Mouse (Mus musculus) inflammation-experienced regulatory T-cells, adult 6 months (primary cell): ENCODE results near the gene Aak1. TPM values are rescaled to one million over a fixed set of nuclear protein-coding genes. Genes with fewer than 3 reads are reported as not detected.
A peak's percentile ranks its signal among the peaks of the same experiment; 100 is the strongest.

Experiments
- ATAC-seq: one replicate; pipeline ENCODE4 v1.8.0; 2017
- polyA plus RNA-seq, 3 experiments: library from polyadenylated mRNA; unstranded; fragments of 100-300 nt; shearing (Covaris generic); gene quantifications; one replicate each; pipeline ENCODE4 v1.2.1; 2017

The Aak1 gene
- polyA plus RNA-seq, 3 experiments from 2014 or later = 23.9 to 27.8 (median 24.9) TPM

DNA sequence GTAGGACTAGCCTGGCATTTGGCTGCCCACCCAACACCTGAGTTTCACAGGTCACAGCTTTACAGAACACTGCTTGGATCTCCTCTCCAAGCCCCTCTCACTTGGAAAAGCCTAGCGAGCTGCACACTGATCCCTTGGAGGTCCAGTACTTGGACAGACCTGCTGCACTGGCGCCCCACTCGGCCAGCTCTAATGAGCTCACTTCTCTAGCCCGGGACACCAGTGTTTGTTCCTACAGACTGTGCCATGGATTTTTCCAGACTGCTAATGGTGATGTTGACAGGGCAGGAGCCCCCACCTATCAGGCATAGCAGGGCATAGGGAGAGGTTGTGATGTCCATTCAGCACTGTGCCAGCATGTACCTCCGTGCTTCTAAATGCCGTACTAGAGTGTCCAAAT is 48.2 kb downstream of the Aak1 start:
- no peak for ATAC-seq

- ATAC-seq = no peak
Measured at GRCm38 (mm10) chr6:86899053-86899452, 49.7 kb downstream of the Aak1 start.

- no peak for ATAC-seq
Measured at GRCm38 (mm10) chr6:86899965-86900364, 50.6 kb downstream of the Aak1 start.

- peak; percentile 43 for ATAC-seq
Measured at GRCm38 (mm10) chr6:86900546-86900945, 51.2 kb downstream of the Aak1 start.

GRCm38 (mm10) chr6:86905500-86905899 is 56.2 kb downstream of the Aak1 start:
- no peak for ATAC-seq

- no peak for ATAC-seq
Measured at GRCm38 (mm10) chr6:86907191-86907590, 57.9 kb downstream of the Aak1 start.

- ATAC-seq = no peak
Measured at GRCm38 (mm10) chr6:86908561-86909150, 59.3 kb downstream of the Aak1 start.

DNA sequence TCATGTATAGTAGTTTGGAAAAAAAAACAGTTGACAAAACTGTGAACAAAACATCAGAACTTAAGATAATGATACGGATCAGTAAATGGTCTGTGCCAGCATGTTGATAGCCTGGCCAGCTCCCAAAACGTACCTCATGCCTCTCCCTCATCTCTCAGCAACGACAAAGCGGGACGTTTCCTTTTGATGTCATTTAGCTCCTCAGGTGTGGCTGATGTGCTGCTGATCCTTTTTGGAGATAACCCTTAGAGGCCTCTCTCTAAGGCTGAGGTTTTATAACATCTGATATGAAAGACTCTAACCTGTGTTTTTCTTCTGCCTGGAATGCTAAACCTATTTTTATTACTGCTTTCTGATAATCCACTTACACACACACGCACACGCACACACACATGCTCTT is 60.6 kb downstream of the Aak1 start:
- peak; percentile 78 for ATAC-seq

GRCm38 (mm10) chr6:86916157-86916820 is 67.0 kb downstream of the Aak1 start:
- no peak for ATAC-seq

GRCm38 (mm10) chr6:86917231-86917630 is 67.9 kb downstream of the Aak1 start:
- no peak for ATAC-seq

- ATAC-seq = no peak
Measured at GRCm38 (mm10) chr6:86918058-86918835, 68.9 kb downstream of the Aak1 start.

DNA sequence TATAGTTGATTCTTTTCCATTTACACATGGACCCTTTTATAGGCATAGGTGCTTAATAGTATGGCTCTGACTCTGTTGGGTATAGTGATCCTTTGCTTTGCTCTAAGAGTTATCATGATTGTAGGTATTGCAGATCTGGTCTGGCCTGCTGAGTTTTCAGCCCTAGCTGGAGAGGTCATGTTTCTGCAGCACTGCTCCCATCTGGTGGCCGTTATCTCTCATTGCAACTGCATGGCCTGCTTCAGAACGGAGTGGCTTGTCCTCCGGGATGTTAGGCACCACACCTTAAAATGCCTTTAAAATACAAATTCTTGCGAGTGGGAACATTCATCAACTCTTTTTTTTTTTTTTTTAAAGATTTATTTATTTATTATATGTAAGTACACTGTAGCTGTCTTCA is 72.6 kb downstream of the Aak1 start:
- peak; percentile 78 for ATAC-seq

- ATAC-seq = no peak
Measured at GRCm38 (mm10) chr6:86924746-86925145, 75.4 kb downstream of the Aak1 start.

DNA sequence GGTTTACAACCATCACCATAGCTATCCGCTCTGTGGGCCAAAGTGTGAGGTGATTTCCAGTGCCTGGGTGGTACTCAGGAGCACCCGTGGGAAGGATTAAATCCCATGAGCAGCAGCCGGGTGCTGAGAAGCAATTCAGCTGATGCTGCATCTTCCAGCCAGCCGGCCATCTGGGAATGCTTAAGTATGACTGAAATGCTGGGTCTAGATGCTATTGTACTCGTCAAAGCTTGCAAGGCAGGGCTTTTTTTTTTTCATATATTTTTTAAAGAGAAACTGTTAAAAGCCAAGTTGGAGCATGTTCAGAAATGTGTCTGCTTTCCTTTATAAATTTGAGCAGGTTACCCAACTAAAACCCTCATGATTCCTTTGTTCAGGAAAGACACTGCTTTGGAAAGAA is 85.2 kb downstream of the Aak1 start:
- ATAC-seq = no peak

GRCm38 (mm10) chr6:86939797-86940196 is 90.5 kb downstream of the Aak1 start:
- no peak for ATAC-seq

GRCm38 (mm10) chr6:86940966-86941365 is 91.6 kb downstream of the Aak1 start:
- ATAC-seq = no peak

DNA sequence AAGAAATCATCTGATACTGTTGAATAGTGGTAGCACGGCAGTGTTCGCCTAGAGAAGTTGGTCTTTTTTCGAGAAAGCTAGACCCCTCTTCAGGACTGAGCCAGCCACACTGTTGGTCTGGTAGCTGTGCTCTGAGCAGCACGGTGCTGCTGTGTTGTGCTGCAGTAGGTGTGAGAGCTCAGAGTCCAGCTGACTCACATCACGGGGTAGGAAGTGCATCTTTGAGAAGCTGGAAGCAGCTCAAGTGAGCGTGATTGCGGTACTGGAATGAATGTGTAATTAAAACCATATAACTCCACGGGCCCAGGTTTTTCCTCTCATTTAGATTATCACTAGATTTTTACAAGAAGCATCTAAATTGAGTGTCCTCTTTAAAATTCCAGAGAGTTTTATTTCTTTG is 97.8 kb downstream of the Aak1 start:
- no peak for ATAC-seq

DNA sequence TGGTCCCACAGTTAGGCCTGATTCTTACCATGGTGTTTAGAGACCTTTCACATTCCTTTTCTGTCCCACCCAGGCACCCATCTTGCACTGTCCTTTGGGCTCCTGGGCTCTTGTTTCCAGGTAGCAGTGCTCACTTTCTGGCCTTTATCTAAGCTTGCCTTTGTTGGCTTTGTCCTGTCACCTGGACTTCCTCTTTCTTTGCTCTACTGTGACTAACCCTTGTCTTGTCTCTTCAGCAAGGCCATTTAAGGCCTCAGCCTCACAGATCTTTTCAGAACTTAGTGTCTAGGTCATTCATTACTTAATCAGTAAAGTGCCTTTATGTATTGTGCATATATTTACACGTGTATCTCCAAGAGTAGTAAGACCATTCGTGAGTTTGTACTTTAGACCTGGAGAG is 99.4 kb downstream of the Aak1 start:
- no peak for ATAC-seq

GRCm38 (mm10) chr6:86950141-86950540 is 100.8 kb downstream of the Aak1 start:
- ATAC-seq = no peak

- ATAC-seq = no peak
Measured at GRCm38 (mm10) chr6:86950733-86951255, 101.5 kb downstream of the Aak1 start.

DNA sequence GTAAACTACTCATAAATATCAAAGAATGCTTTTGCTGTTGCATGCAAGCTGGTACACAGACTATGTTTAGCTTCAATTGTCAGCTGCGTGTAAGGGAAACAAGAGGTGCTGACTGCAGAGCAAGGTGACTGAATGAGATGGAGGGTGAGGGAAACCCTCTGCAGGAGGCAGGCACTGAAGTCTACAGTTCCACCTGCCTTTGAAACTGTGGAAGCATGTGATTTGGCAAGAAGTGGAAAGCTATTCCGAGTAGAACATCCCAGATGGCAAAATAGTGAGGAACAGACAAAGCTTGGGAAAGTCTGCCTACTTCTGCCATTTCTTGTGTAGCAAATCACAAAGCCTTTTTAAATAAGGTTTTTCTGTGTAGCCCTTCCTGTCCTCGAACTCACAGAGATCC is 106.4 kb downstream of the Aak1 start:
- no peak for ATAC-seq

- ATAC-seq = no peak
Measured at GRCm38 (mm10) chr6:86956206-86956605, 106.9 kb downstream of the Aak1 start.

GRCm38 (mm10) chr6:86959006-86959405 is 109.7 kb downstream of the Aak1 start:
- no peak for ATAC-seq
